Mouse (Mus musculus): ENCODE measurements at regions not wholly inside any gene's neighbourhood (a gene's known extent, or its start where the extent isn't known, plus 50 kb on each side); places are given as distances from the start of the nearest gene placed in this dataset.

- TF ChIP-seq POLR2A (IDR thresholded peaks at IDR 0.05; ENCODE audit: insufficient read length, low read depth) (no peak), MAX (IDR thresholded peaks at IDR 0.05; ENCODE audit: low read depth) (no peak), USF1 (IDR thresholded peaks at IDR 0.05; ENCODE audit: low read depth) (no peak)
Measured at GRCm38 (mm10) chr5:26355156-26355555, 97.7 kb downstream of the Gm7361 start.

Measured in myocyte (in vitro differentiated cells).